Mouse (Mus musculus) T-cell, adult 2 months (primary cell): Measurements from ENCODE around the gene Xlr4b.
A peak's percentile ranks its signal among the peaks of the same experiment; 100 is the strongest.
"Not testable (repeated sequence)": the region's sequence is repeated elsewhere in the genome, so short reads cannot be mapped to it uniquely, and the experiment has no call there.

Experiments
- DNase-seq: peaks from one replicate; pipeline ENCODE4 v3.0.0; 2022; ENCODE audit warnings: low spot score

Gene Xlr4b

DNA sequence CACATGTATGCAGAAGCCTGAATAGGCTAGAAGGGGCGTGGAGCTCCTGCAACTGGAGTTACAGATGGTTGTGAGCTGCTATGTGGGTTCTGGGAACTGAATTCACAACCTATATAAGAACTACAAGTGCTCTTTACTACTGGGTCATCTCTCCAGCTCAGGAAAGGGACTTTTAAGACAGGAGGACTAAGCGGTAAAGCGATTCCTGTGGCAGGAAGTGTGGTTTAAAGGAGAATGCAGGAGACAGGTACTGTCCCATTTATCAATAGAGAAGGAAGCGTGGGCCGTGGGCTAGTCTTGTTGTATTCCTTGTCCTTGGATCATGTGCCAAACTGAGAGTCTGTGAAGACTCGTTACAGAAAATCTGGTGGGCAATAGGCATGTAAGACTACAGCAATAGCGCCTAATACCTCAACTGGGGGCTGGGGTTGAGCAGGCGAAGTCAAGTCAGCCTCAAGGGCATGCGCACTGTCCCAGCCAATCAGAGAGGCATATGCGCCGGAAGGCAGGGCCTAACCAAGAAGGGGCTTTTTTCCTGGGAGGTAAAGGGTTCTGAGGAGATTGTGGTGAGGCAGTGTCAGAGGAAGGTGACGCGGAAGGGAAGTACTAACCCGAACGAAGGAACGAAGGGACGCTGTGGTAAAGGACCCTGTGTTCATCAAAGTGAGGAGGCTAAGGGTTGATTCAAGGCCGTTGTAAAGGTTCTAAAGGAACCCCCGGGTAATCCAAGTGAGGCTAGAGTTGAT lies at the start of gene Xlr4b:
Gene Xlr4b, plus strand, starts transcription at position 515 of the 746 bp plus-strand sequence.
- DNase-seq, result peak; percentile 74

DNA sequence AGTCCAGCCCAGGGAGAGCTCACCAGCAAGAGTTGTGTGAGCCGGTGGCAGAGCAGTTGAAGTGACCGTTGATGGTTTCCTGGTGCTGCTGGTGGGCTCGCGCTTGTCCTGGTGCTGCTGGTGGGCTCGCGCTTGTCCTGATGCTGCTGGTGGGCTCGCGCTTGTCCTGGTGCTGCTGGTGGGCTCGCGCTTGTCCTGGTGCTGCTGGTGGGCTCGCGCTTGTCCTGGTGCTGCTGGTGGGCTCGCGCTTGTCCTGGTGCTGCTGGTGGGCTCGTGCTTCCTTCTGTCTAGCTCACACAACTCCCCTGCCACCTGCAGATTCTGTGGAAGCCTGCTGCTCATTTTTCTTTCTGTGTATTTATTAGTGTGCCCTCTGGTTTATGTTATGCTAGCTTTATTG lies 37.2 kb upstream of the Xlr4b start, which contains the start of gene Spin2d:
Gene Spin2d, minus strand, starts transcription at position 101 of the 400 bp plus-strand sequence.
- DNase-seq, result not testable (repeated sequence)

DNA sequence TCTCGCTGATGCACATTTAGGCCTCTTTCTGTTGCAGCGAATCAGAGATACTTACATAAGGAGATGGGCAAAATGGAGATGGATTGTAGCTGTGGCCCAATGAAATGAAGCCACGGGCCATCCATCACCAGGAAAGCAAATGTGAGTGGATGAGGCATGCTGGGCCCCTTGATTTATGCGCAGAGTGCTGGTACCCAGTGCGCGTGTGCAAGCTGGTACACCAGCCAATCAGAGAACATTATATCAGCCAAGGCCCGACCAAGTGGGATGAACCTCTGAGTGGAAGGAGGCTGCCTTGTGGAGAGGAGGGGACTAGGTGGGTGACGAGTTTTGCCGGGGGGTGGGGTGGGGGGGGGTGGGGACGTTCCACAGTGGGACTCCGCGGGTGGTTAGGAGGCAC lies 22.2 kb upstream of the Xlr4b start, which contains the start of gene Xlr3b:
Gene Xlr3b, plus strand, starts transcription at position 274 of the 400 bp plus-strand sequence.
- DNase-seq, result peak; percentile 45

- DNase-seq, result no peak
These were observed 11.2 kb downstream of the Xlr4b start for GRCm38 (mm10) chrX:73225365-73225764.

GRCm38 (mm10) chrX:73227914-73228605 lies 13.9 kb downstream of the Xlr4b start, which contains the start of gene F8a:
Gene F8a, plus strand, starts transcription at chrX:73228291.
- peak; percentile 89 for DNase-seq

DNA sequence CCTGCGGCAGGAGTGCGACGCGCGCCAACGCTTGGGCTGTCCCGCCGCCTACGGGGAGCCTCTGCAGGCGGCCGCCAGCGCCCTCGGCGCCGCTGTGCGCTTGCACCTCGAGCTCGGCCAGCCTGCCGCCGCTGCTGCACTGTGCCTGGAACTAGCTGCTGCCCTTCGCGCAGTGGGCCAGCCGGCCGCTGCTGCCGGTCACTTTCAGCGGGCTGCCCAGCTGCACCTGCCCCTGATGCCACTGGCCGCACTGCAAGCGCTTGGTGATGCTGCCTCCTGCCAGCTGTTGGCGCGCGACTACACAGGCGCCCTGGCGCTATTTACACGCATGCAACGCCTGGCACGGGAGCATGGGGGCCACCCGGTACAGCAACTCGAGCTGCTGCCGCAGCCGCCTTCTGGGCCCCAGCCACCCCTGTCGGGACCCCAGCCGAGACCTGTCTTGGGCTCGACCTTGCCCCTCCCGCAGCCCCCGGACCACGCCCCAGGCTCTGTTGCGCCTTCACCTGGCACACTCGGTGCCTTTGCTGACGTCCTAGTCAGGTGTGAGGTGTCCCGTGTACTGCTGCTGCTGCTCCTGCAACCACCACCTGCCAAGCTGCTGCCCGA lies 14.6 kb downstream of the Xlr4b start:
- peak; percentile 63 for DNase-seq

GRCm38 (mm10) chrX:73229288-73229687 lies 15.2 kb downstream of the Xlr4b start:
- DNase-seq, result no peak

- peak; percentile 59 for DNase-seq
These were observed 28.7 kb downstream of the Xlr4b start, which contains the start of gene Xlr4c for GRCm38 (mm10) chrX:73242821-73243325. Gene Xlr4c, minus strand, starts transcription at chrX:73243130.

- DNase-seq, result not testable (repeated sequence)
These were observed 48.3 kb downstream of the Xlr4b start for GRCm38 (mm10) chrX:73262428-73262827.

DNA sequence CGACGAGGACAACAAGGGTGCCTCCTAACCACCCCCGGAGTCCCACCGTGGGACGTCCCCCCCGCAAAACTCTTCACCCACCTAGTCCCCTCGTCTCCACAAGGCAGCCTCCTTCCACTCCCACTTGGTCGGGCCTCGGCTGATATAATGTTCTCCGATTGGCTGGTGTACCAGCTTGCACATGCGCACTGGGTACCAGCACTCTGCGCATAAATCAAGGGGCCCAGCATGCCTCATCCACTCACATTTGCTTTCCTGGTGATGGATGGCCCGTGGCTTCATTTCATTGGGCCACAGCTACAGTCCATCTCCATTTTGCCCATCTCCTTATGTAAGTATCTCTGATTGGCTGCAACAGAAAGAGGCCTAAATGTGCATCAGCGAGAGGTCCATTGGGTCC lies 51.1 kb downstream of the Xlr4b start, which contains the start of gene Xlr3c:
Gene Xlr3c, minus strand, starts transcription at position 121 of the 400 bp plus-strand sequence.
- not testable (repeated sequence) for DNase-seq
